Mouse (Mus musculus): ENCODE data around the gene Insl3.

Gene Insl3

GRCm38 (mm10) chr8:71689028-71689427, at the start of gene Insl3:
Gene Insl3 (plus strand): TSS chr8:71689214.
- DNase-seq, result no peak

- no peak for DNase-seq
These were observed 49.7 kb upstream of the Insl3 start for GRCm38 (mm10) chr8:71639318-71639717.

- no peak for DNase-seq
These were observed 43.5 kb upstream of the Insl3 start for GRCm38 (mm10) chr8:71645510-71645909.

- no peak for DNase-seq
These were observed 34.4 kb upstream of the Insl3 start for GRCm38 (mm10) chr8:71654600-71654999.

GRCm38 (mm10) chr8:71657816-71658215, 31.2 kb upstream of the Insl3 start:
- DNase-seq, result no peak

- DNase-seq, result no peak
These were observed 30.4 kb upstream of the Insl3 start for GRCm38 (mm10) chr8:71658515-71659049.

GRCm38 (mm10) chr8:71659751-71660150, 29.3 kb upstream of the Insl3 start:
- peak; percentile 88 for DNase-seq

- DNase-seq, result peak; percentile 88
These were observed 28.5 kb upstream of the Insl3 start for GRCm38 (mm10) chr8:71660325-71661120.

GRCm38 (mm10) chr8:71665331-71666130, 23.5 kb upstream of the Insl3 start:
- DNase-seq, result peak; percentile 59

- DNase-seq, result peak; percentile 57
These were observed 22.2 kb upstream of the Insl3 start for GRCm38 (mm10) chr8:71666855-71667254.

- peak; percentile 54 for DNase-seq
These were observed 21.8 kb upstream of the Insl3 start for GRCm38 (mm10) chr8:71667256-71667655.

GRCm38 (mm10) chr8:71668220-71668975, 20.6 kb upstream of the Insl3 start:
- peak; percentile 63 for DNase-seq

- peak; percentile 72 for DNase-seq
These were observed 18.8 kb upstream of the Insl3 start for GRCm38 (mm10) chr8:71670198-71670597.

- DNase-seq, result peak; percentile 86
These were observed 18.1 kb upstream of the Insl3 start for GRCm38 (mm10) chr8:71670621-71671548.

- peak; percentile 94 for DNase-seq
These were observed 17.5 kb upstream of the Insl3 start, which contains the start of gene Unc13a for GRCm38 (mm10) chr8:71671549-71671965. Gene Unc13a (minus strand): TSS chr8:71671757.

- DNase-seq, result no peak
These were observed 16.8 kb upstream of the Insl3 start for GRCm38 (mm10) chr8:71672168-71672735.

- peak; percentile 36 for DNase-seq
These were observed 14.9 kb upstream of the Insl3 start for GRCm38 (mm10) chr8:71674071-71674470.

GRCm38 (mm10) chr8:71675456-71676019, 13.5 kb upstream of the Insl3 start:
- DNase-seq, result peak; percentile 57

- peak; percentile 73 for DNase-seq
These were observed 12.8 kb upstream of the Insl3 start, which contains the start of gene Jak3 for GRCm38 (mm10) chr8:71676020-71676741. Gene Jak3 (plus strand): TSS chr8:71676296.

- DNase-seq, result no peak
These were observed 12.2 kb upstream of the Insl3 start for GRCm38 (mm10) chr8:71676803-71677202.
